Mouse (Mus musculus): ENCODE results near the gene Olfr984.

Gene Olfr984

DNA sequence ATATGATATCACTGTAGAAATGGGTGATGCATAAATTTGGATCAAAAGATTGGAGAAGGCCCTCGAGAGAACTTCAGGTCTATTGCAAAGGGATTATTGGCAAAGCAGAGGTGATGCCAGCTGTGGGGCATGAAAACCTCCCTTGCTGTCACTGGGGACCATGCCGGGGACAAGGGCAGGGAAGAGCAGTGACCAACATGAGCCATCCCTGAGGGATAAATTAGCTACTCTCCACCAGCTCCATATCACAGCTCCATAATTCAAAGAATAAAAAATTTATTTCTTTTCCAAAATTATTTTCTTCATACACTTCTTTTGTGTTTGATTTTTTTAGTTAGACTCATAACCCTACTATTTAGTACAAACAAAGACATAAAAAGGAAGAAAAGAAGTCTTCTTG, at the start of gene Olfr984:
Olfr984 (minus strand) TSS at position 101 of the 400 bp plus-strand sequence.
- no peak for DNase-seq

GRCm38 (mm10) chr9:40155118-40155644, 41.2 kb upstream of the Olfr984 start:
- no peak for DNase-seq

GRCm38 (mm10) chr9:40141544-40141943, 27.5 kb upstream of the Olfr984 start:
- no peak for DNase-seq

GRCm38 (mm10) chr9:40139484-40139883, 25.5 kb upstream of the Olfr984 start:
- DNase-seq: no peak

- no peak for DNase-seq
Measured at GRCm38 (mm10) chr9:40136987-40137688, 23.1 kb upstream of the Olfr984 start.

DNA sequence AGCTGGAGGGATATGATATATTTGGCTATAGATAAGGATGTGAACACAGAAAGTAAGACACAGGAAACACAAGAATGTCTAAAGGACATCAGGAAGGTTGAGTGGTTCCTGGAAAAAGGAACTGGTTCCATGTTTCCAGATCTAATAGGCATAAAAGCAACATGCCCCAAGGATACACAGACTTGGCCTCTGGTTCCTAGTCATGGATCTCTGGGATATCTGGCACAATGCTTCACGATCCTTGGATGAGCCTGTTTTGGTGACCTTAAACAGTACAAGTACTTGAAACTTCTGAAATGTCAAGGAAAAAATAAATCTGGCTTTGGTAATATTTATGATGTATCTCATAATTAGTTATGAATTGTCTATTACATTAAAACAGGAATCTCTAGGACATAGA, 16.6 kb upstream of the Olfr984 start:
- no peak for DNase-seq

DNA sequence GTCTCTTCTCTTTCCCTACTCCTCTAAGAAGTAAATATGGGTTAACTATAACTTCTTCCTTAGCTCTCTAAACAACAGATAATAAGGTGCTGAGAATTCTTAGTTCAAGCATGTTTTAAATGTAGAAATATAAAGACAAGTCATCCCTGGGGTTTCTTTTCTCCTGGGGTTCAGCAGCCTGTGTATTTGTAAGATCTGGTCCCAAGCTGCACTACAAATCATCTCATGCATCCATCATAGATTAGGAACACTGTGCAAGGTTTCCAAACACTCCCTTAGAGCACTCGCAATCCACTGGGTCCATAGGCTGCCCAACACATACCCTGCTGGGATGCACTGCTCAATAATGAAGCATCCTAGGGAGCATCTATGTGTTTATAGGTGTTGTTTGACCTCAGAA, 16.1 kb upstream of the Olfr984 start, which contains the start of gene Olfr985:
Olfr985 (minus strand) TSS at position 101 of the 400 bp plus-strand sequence.
- DNase-seq: no peak

DNA sequence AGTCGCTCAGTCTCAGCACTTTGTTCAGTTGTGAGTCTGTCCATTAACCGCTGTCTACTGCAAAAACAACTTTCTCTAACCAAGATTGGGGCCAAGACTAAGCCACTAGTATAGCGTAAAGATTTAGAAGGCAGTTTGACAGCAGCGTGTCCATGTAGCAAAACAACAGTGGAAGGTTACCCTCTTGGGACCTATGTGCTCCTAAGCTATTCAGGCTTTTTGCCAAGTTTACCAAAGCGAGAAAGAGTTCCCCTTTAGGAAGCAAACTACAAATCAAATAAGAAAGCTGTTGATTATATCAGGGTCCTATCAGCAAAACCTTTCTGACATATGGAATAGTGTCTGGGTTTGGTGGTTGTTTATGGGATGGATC, 3.3 kb upstream of the Olfr984 start:
- DNase-seq: no peak

GRCm38 (mm10) chr9:40116645-40117286, 2.8 kb upstream of the Olfr984 start:
- DNase-seq: no peak

DNA sequence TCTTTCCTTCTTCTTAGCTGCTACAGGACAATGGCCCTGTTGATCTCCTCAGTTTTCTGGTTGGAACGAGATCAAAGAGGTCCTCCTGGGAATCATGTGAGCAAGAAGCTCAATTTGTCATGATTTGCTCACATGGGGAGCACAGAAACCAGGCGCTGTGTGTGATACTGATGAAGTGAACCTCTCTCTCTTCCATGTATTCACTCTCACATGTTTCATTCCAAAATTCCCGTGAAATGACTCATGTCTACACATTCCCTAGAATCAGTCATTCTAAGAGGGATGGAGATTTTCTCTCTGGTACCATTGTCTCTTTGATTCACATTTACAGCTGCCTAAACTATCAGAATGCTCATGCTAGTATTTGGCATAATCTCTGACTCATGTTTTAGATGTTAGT, 19.2 kb downstream of the Olfr984 start:
- no peak for DNase-seq

- DNase-seq: no peak
Measured at GRCm38 (mm10) chr9:40093495-40093894, 20.5 kb downstream of the Olfr984 start, which contains the start of gene Olfr983. Gene Olfr983 (minus strand): TSS chr9:40093595.

GRCm38 (mm10) chr9:40073529-40073928, 40.5 kb downstream of the Olfr984 start, which contains the start of gene Olfr982:
Gene Olfr982 (plus strand): TSS chr9:40073829.
- no peak for DNase-seq

GRCm38 (mm10) chr9:40050138-40050537, 63.9 kb downstream of the Olfr984 start:
- no peak for DNase-seq

All from cerebellum, adult 8-10 months (tissue).